Mouse (Mus musculus) kidney, postnatal 4 days (tissue): Measurements from ENCODE around the gene Hlx.

Experiments used
- DNase-seq, 2 experiments: peaks; one replicate each; pipeline ENCODE4 v3.0.0; 2021; ENCODE audit warnings: mixed read lengths in 2 of 2

Hlx gene

GRCm38 (mm10) chr1:184732556-184733049, at the start of gene Hlx:
Gene Hlx, minus strand, starts transcription at chr1:184732619.
- DNase-seq = peak; percentile 76 to 83

GRCm38 (mm10) chr1:184782161-184782513, 49.7 kb upstream of the Hlx start:
- DNase-seq = peak; percentile 41 to 64

- no peak for DNase-seq
Observed at GRCm38 (mm10) chr1:184781286-184782160, 49.1 kb upstream of the Hlx start.

- no peak for DNase-seq
Observed at GRCm38 (mm10) chr1:184778157-184778556, 45.7 kb upstream of the Hlx start.

GRCm38 (mm10) chr1:184777061-184777795, 44.8 kb upstream of the Hlx start:
- no peak for DNase-seq

GRCm38 (mm10) chr1:184775289-184775688, 42.9 kb upstream of the Hlx start:
- DNase-seq = no peak

- no peak for DNase-seq
Observed at GRCm38 (mm10) chr1:184771891-184772249, 39.5 kb upstream of the Hlx start.

GRCm38 (mm10) chr1:184771202-184771890, 38.9 kb upstream of the Hlx start:
- peak; percentile 93 for DNase-seq

- DNase-seq = peak in 1 of 2 experiments; percentile 15
Observed at GRCm38 (mm10) chr1:184763866-184764265, 31.4 kb upstream of the Hlx start.

- DNase-seq = no peak
Observed at GRCm38 (mm10) chr1:184762941-184763340, 30.5 kb upstream of the Hlx start.

GRCm38 (mm10) chr1:184761988-184762387, 29.6 kb upstream of the Hlx start:
- DNase-seq = no peak

GRCm38 (mm10) chr1:184752671-184753070, 20.3 kb upstream of the Hlx start:
- no peak for DNase-seq

GRCm38 (mm10) chr1:184750114-184750664, 17.8 kb upstream of the Hlx start:
- DNase-seq = no peak

GRCm38 (mm10) chr1:184748692-184749152, 16.3 kb upstream of the Hlx start:
- peak; percentile 59 to 76 for DNase-seq

- peak; percentile 79 to 85 for DNase-seq
Observed at GRCm38 (mm10) chr1:184737876-184738479, 5.6 kb upstream of the Hlx start.

GRCm38 (mm10) chr1:184737228-184737627, 4.8 kb upstream of the Hlx start:
- DNase-seq = no peak

GRCm38 (mm10) chr1:184736260-184736659, 3.8 kb upstream of the Hlx start:
- no peak for DNase-seq

GRCm38 (mm10) chr1:184734991-184735920, 2.8 kb upstream of the Hlx start:
- peak in 1 of 2 experiments; percentile 61 for DNase-seq

GRCm38 (mm10) chr1:184734067-184734830, 1.8 kb upstream of the Hlx start:
- DNase-seq = peak in 1 of 2 experiments; percentile 55
